Mouse (Mus musculus) spleen, adult 2 months (tissue): ENCODE measurements around the gene Gm17651.

Source experiments
- CTCF ChIP-seq: fragments of 200-500 bp; IDR thresholded peaks from 2 replicates; pipeline ENCODE4 v1.5.1; 2011; ENCODE audit warnings: mild to moderate bottlenecking, inconsistent platforms; ENCODE audit not compliant: insufficient read depth, insufficient read length, insufficient replicate concordance; ENCODE audit errors: extremely low read depth
- POLR2A ChIP-seq: fragments of 200-500 bp; IDR thresholded peaks from 2 replicates; pipeline ENCODE4 v1.6.1; 2011; ENCODE audit warnings: low read depth, low read length, inconsistent platforms

DNA sequence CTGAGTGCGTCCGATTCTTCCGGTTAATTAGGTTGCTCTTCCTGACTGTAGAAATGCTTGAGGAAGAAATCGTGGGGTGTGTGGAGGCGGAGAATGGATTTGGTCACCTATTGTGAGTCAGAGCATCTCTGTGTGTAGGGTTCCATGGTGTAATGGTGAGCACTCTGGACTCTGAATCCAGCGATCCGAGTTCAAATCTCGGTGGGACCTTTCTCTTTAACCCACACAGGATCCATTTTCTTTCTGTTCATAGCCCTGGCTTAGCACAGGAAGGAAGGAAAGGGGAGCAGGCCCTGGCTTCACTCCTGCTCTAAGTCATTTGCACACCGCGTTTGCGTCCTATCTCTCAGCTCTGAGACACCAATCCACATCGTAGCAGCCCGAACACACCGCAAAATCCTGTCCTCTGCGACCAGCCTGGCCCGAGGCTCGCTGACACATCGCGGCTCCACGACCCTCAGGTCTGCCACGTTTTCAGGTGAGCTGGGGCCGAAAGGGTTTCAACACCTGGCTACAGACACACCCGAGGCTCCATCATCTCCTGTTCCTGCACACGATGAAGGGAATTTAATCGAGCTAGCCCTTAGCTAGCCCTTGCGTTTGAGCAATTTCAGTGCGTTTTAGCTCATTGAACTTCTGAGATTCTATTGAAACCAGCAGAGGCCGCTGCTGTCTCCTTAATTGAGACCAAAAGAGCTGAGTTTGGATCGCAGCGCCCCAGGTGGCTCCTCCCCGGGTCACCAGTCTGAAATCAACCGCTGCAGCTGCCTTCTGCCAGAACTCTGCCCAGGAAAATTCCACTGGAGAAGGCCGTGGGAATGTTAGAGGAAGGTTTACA, 7.0 kb upstream of the Gm17651 start:
- TF ChIP-seq CTCF (peak; percentile 65; the same call in 1 of the 2 replicates), POLR2A (no peak)
